Mouse (Mus musculus): Measurements from ENCODE around the gene Rnf145.

GRCm38 (mm10) chr11:44540243-44540642 is 21.5 kb downstream of the Rnf145 start:
- TF ChIP-seq POLR2A (IDR thresholded peaks at IDR 0.05; ENCODE audit: borderline replicate concordance, low read depth, low read length), result no peak
- TF ChIP-seq CTCF (IDR thresholded peaks at IDR 0.05; ENCODE audit: low read depth, low read length), result 0 out of 2 replicates have a peak, but pooled peaks have one; percentile 6
